Mouse (Mus musculus): ENCODE measurements around the gene Hist2h2ac. TPM values are rescaled to one million over a fixed set of nuclear protein-coding genes. Genes with fewer than 3 reads are reported as not detected.

Hist2h2ac gene
- polyA plus RNA-seq, 1 experiment from 2014 or later, result 6.3 TPM

GRCm38 (mm10) chr3:96263558-96264403, 43.1 kb upstream of the Hist2h2ac start:
- H3K4me1 ChIP-seq (ENCODE audit: control insufficient read depth, insufficient read depth, low read length), result peaks cover 25% of the 10 kb centered on the region
- WGBS, result 5% methylated on average over 27 of the region's 27 CpGs
- peak overlapping the region; percentile 83 for H3K4me2 ChIP-seq (ENCODE audit: low read depth, low read length)
- H3K4me3 ChIP-seq (replicated peaks; ENCODE audit: low read length), result peak overlapping the region; percentile 68
- no peaks in the 10 kb centered on the region for H3K36me3 ChIP-seq (ENCODE audit: control insufficient read depth, insufficient read depth, low read length)
- no peaks in the 10 kb centered on the region for H3K9me3 ChIP-seq (replicated peaks; ENCODE audit: control insufficient read depth, low read length)
- peak overlapping the region; percentile 99 for H3K27ac ChIP-seq (ENCODE audit: low read length)
- no peak for ATAC-seq (ENCODE audit: insufficient read depth, low FRiP score)
- no peaks in the 10 kb centered on the region for H3K27me3 ChIP-seq (ENCODE audit: control insufficient read depth, insufficient read depth, low read length)
- H3K9ac ChIP-seq (ENCODE audit: low read length), result peak overlapping the region; percentile 86

GRCm38 (mm10) chr3:96262979-96263550, 42.4 kb upstream of the Hist2h2ac start, which contains the start of gene Hist2h4:
Hist2h4 (minus strand) TSS chr3:96263311.
- peaks cover 25% of the 10 kb centered on the region for H3K4me1 ChIP-seq (ENCODE audit: control insufficient read depth, insufficient read depth, low read length)
- ATAC-seq (ENCODE audit: insufficient read depth, low FRiP score), result peak; percentile 89
- peak within 1 kb of the TSS; percentile 89 for H3K9ac ChIP-seq (ENCODE audit: low read length)
- H3K4me3 ChIP-seq (replicated peaks; ENCODE audit: low read length), result peak within 1 kb of the TSS; percentile 68
- H3K4me2 ChIP-seq (ENCODE audit: low read depth, low read length), result peak within 1 kb of the TSS; percentile 83
- H3K27ac ChIP-seq (ENCODE audit: low read length), result peak within 1 kb of the TSS; percentile 99
- H3K27me3 ChIP-seq (ENCODE audit: control insufficient read depth, insufficient read depth, low read length), result no peaks in the 10 kb centered on the region
- WGBS, result under 1% methylated on average over 40 of the region's 40 CpGs
- H3K9me3 ChIP-seq (replicated peaks; ENCODE audit: control insufficient read depth, low read length), result no peaks in the 10 kb centered on the region
- H3K36me3 ChIP-seq (ENCODE audit: control insufficient read depth, insufficient read depth, low read length), result no peaks in the 10 kb centered on the region

DNA sequence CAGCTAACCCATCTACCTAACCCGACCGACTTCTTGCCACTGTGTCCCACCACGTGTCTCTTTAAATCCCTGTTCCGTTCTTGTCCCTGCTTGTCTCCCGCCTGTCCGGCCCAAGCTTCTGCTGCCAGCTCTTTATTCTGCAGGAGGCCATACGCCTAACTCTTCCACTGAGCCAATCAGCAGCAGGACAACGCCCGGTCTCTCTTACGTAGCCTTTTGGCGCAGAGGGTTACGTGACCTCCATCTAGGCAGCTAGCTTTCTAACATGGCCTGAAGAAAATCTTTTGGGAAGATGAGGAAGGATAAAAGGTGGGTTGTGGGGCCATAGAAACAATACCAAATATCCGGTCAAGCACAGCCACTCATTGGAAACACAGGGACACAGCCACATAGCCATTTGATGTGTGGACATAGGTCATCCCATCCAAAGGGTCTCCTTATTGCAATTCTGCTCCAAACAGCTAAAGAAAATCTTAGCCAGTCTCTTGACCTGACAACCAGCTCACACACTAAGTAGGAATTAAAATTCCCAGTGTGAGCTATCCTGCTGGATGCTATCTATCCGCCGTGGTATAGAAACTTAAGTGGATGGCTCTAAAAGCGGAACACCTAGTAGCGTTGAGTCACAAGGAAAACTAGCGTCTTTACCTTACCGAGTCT, 41.7 kb upstream of the Hist2h2ac start:
- peak; percentile 89 for ATAC-seq (ENCODE audit: insufficient read depth, low FRiP score)
- Histone ChIP-seq H3K9me3 (replicated peaks; ENCODE audit: control insufficient read depth, low read length) (no peaks in the 10 kb centered on the region), H3K36me3 (ENCODE audit: control insufficient read depth, insufficient read depth, low read length) (no peaks in the 10 kb centered on the region), H3K4me3 (replicated peaks; ENCODE audit: low read length) (peak overlapping the region; percentile 68), H3K9ac (ENCODE audit: low read length) (peak overlapping the region; percentile 89), H3K4me2 (ENCODE audit: low read depth, low read length) (peak overlapping the region; percentile 83), H3K4me1 (ENCODE audit: control insufficient read depth, insufficient read depth, low read length) (peaks cover 20% of the 10 kb centered on the region), H3K27ac (ENCODE audit: low read length) (peak overlapping the region; percentile 99), H3K27me3 (ENCODE audit: control insufficient read depth, insufficient read depth, low read length) (no peaks in the 10 kb centered on the region)
- WGBS, result under 1% methylated on average over 19 of the region's 19 CpGs

DNA sequence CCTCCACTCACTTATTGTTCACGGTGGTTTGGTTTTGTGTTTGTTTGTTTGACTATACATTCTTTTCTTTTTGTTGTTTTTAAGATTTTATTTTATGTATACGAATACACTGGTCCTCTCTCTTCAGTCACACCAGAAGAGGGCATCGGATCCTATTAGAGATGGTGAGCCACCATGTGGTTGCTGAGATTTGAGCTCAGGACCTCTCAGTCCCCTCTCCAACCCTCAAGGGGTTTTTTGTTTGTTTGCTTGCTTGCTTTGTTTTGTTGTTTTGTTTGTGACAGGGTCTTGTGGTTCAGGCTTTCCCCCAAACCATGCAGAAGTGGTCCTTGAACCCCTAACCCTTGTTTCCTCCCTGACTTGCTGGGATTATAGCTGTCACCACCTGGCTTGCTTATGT, 40.9 kb upstream of the Hist2h2ac start:
- Histone ChIP-seq H3K4me2 (ENCODE audit: low read depth, low read length) (peak overlapping the region; percentile 83), H3K27ac (ENCODE audit: low read length) (peak overlapping the region; percentile 99), H3K9me3 (replicated peaks; ENCODE audit: control insufficient read depth, low read length) (no peaks in the 10 kb centered on the region), H3K9ac (ENCODE audit: low read length) (peak overlapping the region; percentile 89), H3K27me3 (ENCODE audit: control insufficient read depth, insufficient read depth, low read length) (no peaks in the 10 kb centered on the region), H3K4me1 (ENCODE audit: control insufficient read depth, insufficient read depth, low read length) (peaks cover 20% of the 10 kb centered on the region), H3K4me3 (replicated peaks; ENCODE audit: low read length) (peak overlapping the region; percentile 68), H3K36me3 (ENCODE audit: control insufficient read depth, insufficient read depth, low read length) (no peaks in the 10 kb centered on the region)
- 47% methylated on average over 3 of the region's 3 CpGs for WGBS
- ATAC-seq (ENCODE audit: insufficient read depth, low FRiP score), result no peak

DNA sequence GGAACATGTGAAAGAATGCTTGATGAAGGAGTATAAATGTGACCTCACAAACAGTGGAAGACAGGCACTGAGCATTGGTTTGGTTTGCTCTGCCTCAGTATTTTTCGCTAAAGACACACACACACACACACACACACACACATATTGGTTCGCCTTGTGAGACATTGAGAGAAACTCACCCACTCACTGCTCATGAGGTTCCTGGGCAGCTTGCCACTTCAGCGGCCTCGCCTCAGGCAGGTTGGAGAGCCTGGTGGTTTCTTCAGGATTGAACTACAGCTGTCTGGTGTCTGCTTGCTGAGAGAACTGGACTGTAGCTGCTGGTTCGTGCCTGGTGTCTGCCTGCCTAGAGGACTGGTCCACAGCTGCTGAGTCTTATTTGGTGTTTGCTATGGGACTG, 39.5 kb upstream of the Hist2h2ac start:
- Histone ChIP-seq H3K9me3 (replicated peaks; ENCODE audit: control insufficient read depth, low read length) (no peaks in the 10 kb centered on the region), H3K9ac (ENCODE audit: low read length) (no peak overlapping the region), H3K27me3 (ENCODE audit: control insufficient read depth, insufficient read depth, low read length) (no peaks in the 10 kb centered on the region), H3K4me3 (replicated peaks; ENCODE audit: low read length) (no peak overlapping the region), H3K4me1 (ENCODE audit: control insufficient read depth, insufficient read depth, low read length) (peaks cover 25% of the 10 kb centered on the region), H3K27ac (ENCODE audit: low read length) (no peak overlapping the region), H3K36me3 (ENCODE audit: control insufficient read depth, insufficient read depth, low read length) (no peaks in the 10 kb centered on the region), H3K4me2 (ENCODE audit: low read depth, low read length) (no peak overlapping the region)
- WGBS, result 90% methylated on average over 5 of the region's 5 CpGs
- no peak for ATAC-seq (ENCODE audit: insufficient read depth, low FRiP score)

DNA sequence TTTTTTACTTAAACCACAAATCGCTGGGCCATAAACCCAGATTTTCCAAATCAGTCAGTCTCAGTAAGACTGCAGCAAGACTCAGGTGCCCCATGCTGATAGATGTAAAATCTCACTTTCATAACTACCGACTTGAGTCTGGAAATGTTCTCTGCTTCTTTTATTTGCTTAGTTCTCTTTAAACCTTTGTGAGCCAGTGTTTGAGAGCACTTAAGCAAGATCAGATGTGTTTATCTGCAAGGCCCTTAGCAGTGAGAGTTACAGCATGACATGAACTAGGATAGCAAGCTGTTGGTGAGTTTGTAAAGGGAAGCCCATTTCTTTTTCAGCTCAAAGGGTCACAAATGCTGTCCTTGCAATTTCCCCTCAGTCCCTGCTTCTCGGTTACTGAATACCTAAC, 36.5 kb upstream of the Hist2h2ac start:
- Histone ChIP-seq H3K4me3 (replicated peaks; ENCODE audit: low read length) (no peak overlapping the region), H3K27me3 (ENCODE audit: control insufficient read depth, insufficient read depth, low read length) (no peaks in the 10 kb centered on the region), H3K4me2 (ENCODE audit: low read depth, low read length) (no peak overlapping the region), H3K9me3 (replicated peaks; ENCODE audit: control insufficient read depth, low read length) (no peaks in the 10 kb centered on the region), H3K4me1 (ENCODE audit: control insufficient read depth, insufficient read depth, low read length) (peaks cover 10% of the 10 kb centered on the region; the same call in 1 of the 2 replicates), H3K9ac (ENCODE audit: low read length) (no peak overlapping the region), H3K36me3 (ENCODE audit: control insufficient read depth, insufficient read depth, low read length) (no peaks in the 10 kb centered on the region), H3K27ac (ENCODE audit: low read length) (no peak overlapping the region)
- no peak for ATAC-seq (ENCODE audit: insufficient read depth, low FRiP score)
- WGBS, result 63% methylated on average over 3 of the region's 3 CpGs

DNA sequence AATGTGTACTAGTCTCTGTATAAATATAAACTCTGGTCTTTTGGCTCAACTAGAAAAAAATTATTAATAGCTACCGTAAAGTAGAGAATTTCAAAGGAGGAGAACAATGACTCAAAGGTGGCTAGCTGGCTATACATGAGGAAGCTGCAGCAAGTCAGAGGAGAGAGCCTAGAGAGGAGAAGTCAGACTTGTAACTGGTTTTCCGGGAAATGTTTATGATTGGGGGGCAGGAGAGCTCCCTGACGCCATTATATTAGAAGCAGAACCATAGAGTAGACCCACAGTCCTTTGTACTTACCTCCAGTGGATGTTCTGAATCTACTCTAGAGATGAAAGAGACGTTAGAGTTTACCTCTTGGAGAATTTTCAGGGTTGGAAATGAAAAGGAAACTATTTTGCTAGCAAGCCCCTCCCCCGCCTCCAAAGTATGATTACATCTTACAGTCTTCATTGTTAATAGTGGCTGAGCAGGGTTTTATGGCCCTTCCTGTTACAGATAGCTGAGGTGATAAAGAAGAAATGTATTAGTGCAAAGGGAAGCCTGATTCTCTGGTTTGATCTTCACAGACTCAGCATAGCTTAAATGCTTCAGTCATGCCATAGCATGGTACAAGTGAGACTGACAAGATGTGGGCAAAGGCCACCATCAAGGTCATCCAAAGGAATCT, 35.4 kb upstream of the Hist2h2ac start:
- 0 out of 2 replicates have a peak overlapping the region, but pooled peaks have one; percentile 6 for H3K4me2 ChIP-seq (ENCODE audit: low read depth, low read length)
- ATAC-seq (ENCODE audit: insufficient read depth, low FRiP score), result no peak

DNA sequence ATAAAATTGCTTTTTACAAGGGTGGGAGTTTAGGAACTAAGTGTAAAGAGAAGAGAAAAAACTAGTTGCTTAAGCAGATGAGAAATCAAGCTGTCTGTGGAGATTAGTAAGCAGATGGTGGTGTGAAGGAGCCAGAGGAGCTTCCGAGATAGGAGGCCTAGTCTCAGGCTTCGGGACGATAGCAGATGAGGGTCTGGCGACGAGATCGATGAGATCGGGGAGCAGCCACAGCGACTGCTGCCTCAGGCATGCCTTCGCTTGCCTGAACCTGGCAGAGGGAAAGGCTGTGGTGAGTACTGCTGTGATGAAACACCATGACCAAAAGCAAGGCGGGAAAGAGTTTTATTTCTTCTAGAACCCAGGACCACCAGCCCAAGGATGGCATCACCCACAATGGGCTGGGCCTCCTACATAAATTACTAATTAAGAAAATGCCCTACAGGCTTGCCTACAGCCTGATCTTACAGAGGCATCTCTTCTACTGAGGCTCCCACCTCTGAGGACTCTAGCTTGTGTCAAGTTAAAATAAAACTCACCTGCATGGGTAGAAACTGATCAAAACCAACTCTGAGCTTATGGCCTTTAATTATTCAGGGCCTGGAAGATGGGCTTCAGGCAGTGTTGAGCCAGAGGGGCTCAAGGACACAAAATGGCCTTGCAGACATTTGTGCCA, 34.1 kb upstream of the Hist2h2ac start:
- 34% methylated on average over 10 of the region's 10 CpGs for WGBS
- ATAC-seq (ENCODE audit: insufficient read depth, low FRiP score), result 0 out of 2 replicates have a peak, but pooled peaks have one; percentile 41
- peaks cover 4% of the 10 kb centered on the region; the same call in 1 of the 2 replicates for H3K4me1 ChIP-seq (ENCODE audit: control insufficient read depth, insufficient read depth, low read length)

More for the DNA sequence above, 35.4 kb upstream of the Hist2h2ac start:
- Histone ChIP-seq H3K9me3 (replicated peaks; ENCODE audit: control insufficient read depth, low read length) (no peaks in the 10 kb centered on the region), H3K27ac (ENCODE audit: low read length) (peak overlapping the region; percentile 60; the same call in 1 of the 2 replicates), H3K27me3 (ENCODE audit: control insufficient read depth, insufficient read depth, low read length) (no peaks in the 10 kb centered on the region), H3K4me1 (ENCODE audit: control insufficient read depth, insufficient read depth, low read length) (peaks cover 4% of the 10 kb centered on the region; the same call in 1 of the 2 replicates), H3K4me3 (replicated peaks; ENCODE audit: low read length) (no peak overlapping the region), H3K9ac (ENCODE audit: low read length) (no peak overlapping the region; the same call in 1 of the 2 replicates), H3K36me3 (ENCODE audit: control insufficient read depth, insufficient read depth, low read length) (no peaks in the 10 kb centered on the region)
- 47% methylated on average over 5 of the region's 5 CpGs for WGBS

More for the DNA sequence above, 34.1 kb upstream of the Hist2h2ac start:
- Histone ChIP-seq H3K27me3 (ENCODE audit: control insufficient read depth, insufficient read depth, low read length) (no peaks in the 10 kb centered on the region), H3K9ac (ENCODE audit: low read length) (no peak overlapping the region), H3K4me3 (replicated peaks; ENCODE audit: low read length) (no peak overlapping the region), H3K4me2 (ENCODE audit: low read depth, low read length) (no peak overlapping the region), H3K27ac (ENCODE audit: low read length) (no peak overlapping the region), H3K36me3 (ENCODE audit: control insufficient read depth, insufficient read depth, low read length) (no peaks in the 10 kb centered on the region), H3K9me3 (replicated peaks; ENCODE audit: control insufficient read depth, low read length) (no peaks in the 10 kb centered on the region)
